Mouse (Mus musculus) bone marrow macrophage, adult 2 months (primary cell): ENCODE measurements around the gene Golga4.
"Not testable (repeated sequence)": the region's sequence is repeated elsewhere in the genome, so short reads cannot be mapped to it uniquely, and the experiment has no call there.

Experiments
- CTCF ChIP-seq: IDR thresholded peaks from 2 replicates; pipeline ENCODE4 v1.5.1; 2012; ENCODE audit warnings: low read depth, mild to moderate bottlenecking, low read length, moderate library complexity
- POLR2A ChIP-seq: IDR thresholded peaks from 2 replicates; pipeline ENCODE4 v1.6.1; 2012; ENCODE audit warnings: mild to moderate bottlenecking, low read depth, low read length, borderline replicate concordance

GRCm38 (mm10) chr9:118600393-118600792, 94.3 kb downstream of the Golga4 start:
- not testable (repeated sequence) for TF ChIP-seq POLR2A, CTCF
